Mouse (Mus musculus): ENCODE results near the gene Stat3. TPM values are rescaled to one million over a fixed set of nuclear protein-coding genes. Genes with fewer than 3 reads are reported as not detected.
A peak's percentile ranks its signal among the peaks of the same experiment; 100 is the strongest.

Gene Stat3
- polyA plus RNA-seq, 1 experiment from 2014 or later, result 82.9 TPM

DNA sequence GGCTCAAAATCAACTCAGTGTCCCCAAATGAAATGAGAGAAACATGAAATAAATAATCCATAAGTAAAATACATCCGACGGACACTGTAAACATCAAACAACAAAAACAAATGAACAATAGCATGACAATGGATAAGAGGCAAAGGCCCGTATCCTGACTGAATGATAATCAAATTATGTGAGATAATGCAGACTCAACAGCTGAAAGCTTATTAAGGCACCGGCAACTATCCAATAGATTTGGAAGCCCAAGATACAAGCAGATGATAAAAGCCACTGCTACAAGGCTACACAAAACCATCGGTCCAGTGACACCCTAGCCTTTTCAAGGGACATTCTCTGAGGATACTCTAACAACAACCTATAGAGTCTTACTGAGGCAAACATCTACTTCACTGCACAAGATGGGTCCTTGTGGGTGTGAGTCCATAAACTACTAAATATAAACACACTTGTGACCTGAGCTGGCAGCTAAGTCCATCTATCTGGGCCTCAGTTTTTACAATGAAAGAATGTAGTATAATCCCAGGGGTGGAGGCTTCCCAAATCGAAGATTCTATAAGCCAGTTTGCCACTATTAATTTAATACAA is 90.5 kb downstream of the Stat3 start:
- ATAC-seq (ENCODE audit: low read depth), result no peak
- H3K9me3 ChIP-seq (ENCODE audit: control insufficient read depth, low read length), result no peaks in the 10 kb centered on the region
- H3K27me3 ChIP-seq (replicated peaks; ENCODE audit: control insufficient read depth, insufficient read depth, low read length), result no peaks in the 10 kb centered on the region
- H3K4me2 ChIP-seq (ENCODE audit: low read depth, low read length), result peak overlapping the region; percentile 84
- 75% methylated on average over 6 of the region's 6 CpGs for WGBS
- H3K9ac ChIP-seq (ENCODE audit: low read depth, low read length), result peak overlapping the region; percentile 91; the same call in 1 of the 2 replicates
- H3K4me1 ChIP-seq (ENCODE audit: control insufficient read depth, insufficient read depth, low read length), result peaks cover 15% of the 10 kb centered on the region
- peak overlapping the region; percentile 92 for H3K4me3 ChIP-seq (ENCODE audit: low read depth, low read length)
- no peak for DNase-seq (ENCODE audit: low spot score)
- H3K27ac ChIP-seq (replicated peaks; ENCODE audit: low read depth, low read length), result no peak overlapping the region
- no peaks in the 10 kb centered on the region for H3K36me3 ChIP-seq (ENCODE audit: control insufficient read depth, insufficient read depth, low read length)

DNA sequence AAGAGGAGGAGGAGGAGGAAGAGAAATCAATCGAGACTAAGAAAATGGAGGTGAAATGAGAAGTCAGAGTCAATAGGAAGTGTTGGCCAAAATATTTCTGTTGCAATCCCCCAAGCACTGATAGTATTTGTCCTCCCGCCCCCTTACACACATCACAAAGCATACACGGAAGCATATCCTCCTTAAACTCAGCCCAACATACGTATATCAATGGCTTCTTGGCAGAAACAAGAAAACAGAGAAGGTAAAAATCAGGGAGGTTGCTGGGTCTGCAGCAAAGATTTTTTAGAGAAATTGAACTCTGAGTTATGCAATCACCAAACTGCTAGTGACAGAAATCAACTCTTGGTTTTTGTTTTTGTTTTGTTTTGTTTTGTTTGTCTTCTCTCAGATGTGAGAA is 91.3 kb downstream of the Stat3 start:
- ATAC-seq (ENCODE audit: low read depth) (no peak), DNase-seq (ENCODE audit: low spot score) (no peak)
- no peak overlapping the region for H3K9ac ChIP-seq (ENCODE audit: low read depth, low read length)
- H3K36me3 ChIP-seq (ENCODE audit: control insufficient read depth, insufficient read depth, low read length), result no peaks in the 10 kb centered on the region
- H3K4me1 ChIP-seq (ENCODE audit: control insufficient read depth, insufficient read depth, low read length), result peaks cover 15% of the 10 kb centered on the region
- no peaks in the 10 kb centered on the region for H3K9me3 ChIP-seq (ENCODE audit: control insufficient read depth, low read length)
- no peak overlapping the region for H3K4me3 ChIP-seq (ENCODE audit: low read depth, low read length)
- no peaks in the 10 kb centered on the region for H3K27me3 ChIP-seq (replicated peaks; ENCODE audit: control insufficient read depth, insufficient read depth, low read length)
- no peak overlapping the region for H3K27ac ChIP-seq (replicated peaks; ENCODE audit: low read depth, low read length)
- peak overlapping the region; percentile 84 for H3K4me2 ChIP-seq (ENCODE audit: low read depth, low read length)
- 70% methylated on average over 4 of the region's 4 CpGs for WGBS

DNA sequence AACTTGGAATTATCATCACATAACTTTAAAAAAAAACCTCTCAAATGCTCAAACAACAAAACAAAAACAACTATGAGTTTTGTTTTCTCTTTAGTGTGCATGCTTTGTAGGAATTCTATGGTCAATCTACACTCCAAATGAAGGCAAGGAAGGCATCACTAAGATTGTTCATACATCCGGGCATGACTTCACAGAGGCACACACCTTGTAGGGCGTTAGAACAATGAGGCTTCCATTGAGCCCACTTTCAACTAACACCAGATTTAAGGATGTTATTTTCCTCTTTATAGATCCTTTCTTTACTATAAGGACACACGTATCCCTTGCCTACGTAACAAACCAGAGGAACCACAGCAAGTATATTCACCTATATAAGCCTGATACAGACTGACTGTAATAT is 91.8 kb downstream of the Stat3 start:
- Histone ChIP-seq H3K9ac (ENCODE audit: low read depth, low read length) (no peak overlapping the region), H3K27me3 (replicated peaks; ENCODE audit: control insufficient read depth, insufficient read depth, low read length) (no peaks in the 10 kb centered on the region), H3K4me2 (ENCODE audit: low read depth, low read length) (no peak overlapping the region), H3K4me1 (ENCODE audit: control insufficient read depth, insufficient read depth, low read length) (peaks cover 15% of the 10 kb centered on the region), H3K4me3 (ENCODE audit: low read depth, low read length) (no peak overlapping the region), H3K36me3 (ENCODE audit: control insufficient read depth, insufficient read depth, low read length) (no peaks in the 10 kb centered on the region), H3K27ac (replicated peaks; ENCODE audit: low read depth, low read length) (no peak overlapping the region), H3K9me3 (ENCODE audit: control insufficient read depth, low read length) (no peaks in the 10 kb centered on the region)
- WGBS, result 90% methylated on average over 4 of the region's 4 CpGs
- DNase-seq (ENCODE audit: low spot score) (no peak), ATAC-seq (ENCODE audit: low read depth) (no peak)

DNA sequence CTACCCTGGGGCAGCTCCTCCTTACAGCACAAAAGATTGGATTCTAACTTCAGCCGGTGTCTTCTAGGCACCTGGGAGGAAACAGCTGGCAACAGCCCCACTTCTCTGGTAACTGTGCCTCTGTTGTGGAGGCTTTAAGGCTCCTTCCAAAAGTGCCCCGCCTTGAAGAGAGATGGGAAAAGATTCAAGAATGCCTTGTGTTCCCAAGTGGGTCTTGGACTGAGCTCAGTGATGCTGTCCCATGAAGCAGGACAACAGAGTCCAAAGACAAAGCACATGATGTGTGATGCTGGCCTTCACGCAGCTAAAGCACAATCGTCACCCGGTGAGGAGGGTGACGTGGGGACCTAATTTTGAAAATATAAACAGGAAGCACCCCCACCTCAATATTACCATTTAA is 93.5 kb downstream of the Stat3 start:
- no peak overlapping the region for H3K4me3 ChIP-seq (ENCODE audit: low read depth, low read length)
- H3K36me3 ChIP-seq (ENCODE audit: control insufficient read depth, insufficient read depth, low read length), result no peaks in the 10 kb centered on the region
- H3K27me3 ChIP-seq (replicated peaks; ENCODE audit: control insufficient read depth, insufficient read depth, low read length), result no peaks in the 10 kb centered on the region
- no peak overlapping the region for H3K27ac ChIP-seq (replicated peaks; ENCODE audit: low read depth, low read length)
- no peak for ATAC-seq (ENCODE audit: low read depth)
- DNase-seq (ENCODE audit: low spot score), result no peak
- H3K9me3 ChIP-seq (ENCODE audit: control insufficient read depth, low read length), result no peaks in the 10 kb centered on the region
- peaks cover 12% of the 10 kb centered on the region for H3K4me1 ChIP-seq (ENCODE audit: control insufficient read depth, insufficient read depth, low read length)
- no peak overlapping the region for H3K4me2 ChIP-seq (ENCODE audit: low read depth, low read length)
- WGBS, result 74% methylated on average over 6 of the region's 6 CpGs
- no peak overlapping the region for H3K9ac ChIP-seq (ENCODE audit: low read depth, low read length)

DNA sequence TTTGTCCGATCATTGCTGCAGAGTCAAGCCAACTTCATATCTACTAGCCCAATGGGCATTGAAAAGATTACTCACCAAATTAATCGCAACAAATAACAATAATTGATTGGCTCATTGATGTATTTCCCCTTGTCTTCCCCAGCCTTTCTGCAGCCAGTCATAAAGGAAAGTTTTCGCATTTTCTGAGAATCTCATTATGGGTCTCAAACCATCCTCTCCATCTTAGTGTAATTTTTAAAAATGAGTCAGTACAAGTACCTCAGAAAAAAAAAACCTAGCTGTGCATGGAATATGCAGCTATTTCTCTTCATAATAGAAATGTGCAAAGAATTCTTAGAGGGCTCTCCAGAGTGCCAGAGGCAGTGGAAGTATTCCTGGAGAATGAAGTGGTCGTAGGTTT is 95.2 kb downstream of the Stat3 start:
- ATAC-seq (ENCODE audit: low read depth), result no peak
- H3K36me3 ChIP-seq (ENCODE audit: control insufficient read depth, insufficient read depth, low read length), result no peaks in the 10 kb centered on the region
- DNase-seq (ENCODE audit: low spot score), result no peak
- no peak overlapping the region for H3K4me2 ChIP-seq (ENCODE audit: low read depth, low read length)
- peaks cover 9% of the 10 kb centered on the region for H3K4me1 ChIP-seq (ENCODE audit: control insufficient read depth, insufficient read depth, low read length)
- no peak overlapping the region for H3K27ac ChIP-seq (replicated peaks; ENCODE audit: low read depth, low read length)
- H3K4me3 ChIP-seq (ENCODE audit: low read depth, low read length), result no peak overlapping the region
- no peaks in the 10 kb centered on the region for H3K9me3 ChIP-seq (ENCODE audit: control insufficient read depth, low read length)
- WGBS, result 86% methylated on average over 4 of the region's 4 CpGs
- H3K9ac ChIP-seq (ENCODE audit: low read depth, low read length), result no peak overlapping the region
- H3K27me3 ChIP-seq (replicated peaks; ENCODE audit: control insufficient read depth, insufficient read depth, low read length), result no peaks in the 10 kb centered on the region

DNA sequence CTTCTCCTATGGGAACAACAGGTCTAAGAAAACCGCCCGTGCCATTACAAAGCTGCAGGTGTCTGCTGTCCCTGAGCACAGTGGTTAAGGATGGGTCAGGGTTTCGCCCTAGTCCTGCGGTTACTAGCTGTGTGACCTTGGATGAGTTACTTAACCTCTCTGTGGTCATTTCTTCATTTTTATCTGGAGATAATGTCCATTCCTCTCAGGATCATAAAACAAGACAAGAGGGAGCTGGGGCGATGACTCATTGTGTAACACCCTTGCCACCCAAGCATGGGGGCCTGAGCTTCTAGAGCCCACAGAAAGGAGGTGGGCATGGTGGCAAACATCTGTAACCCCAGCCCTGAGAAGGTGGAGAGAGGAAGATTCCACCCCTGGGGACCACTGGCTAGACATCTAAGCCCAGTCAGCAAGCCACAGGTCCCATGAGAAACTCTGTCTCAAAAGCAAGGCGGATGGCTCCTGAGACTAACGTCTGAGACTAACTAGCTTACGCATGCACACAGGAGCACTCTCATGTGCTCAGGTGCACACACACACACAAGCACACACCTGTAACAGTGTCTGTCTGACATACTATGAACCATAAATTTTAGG is 96.2 kb downstream of the Stat3 start:
- Histone ChIP-seq H3K4me3 (ENCODE audit: low read depth, low read length) (no peak overlapping the region), H3K4me2 (ENCODE audit: low read depth, low read length) (no peak overlapping the region), H3K27me3 (replicated peaks; ENCODE audit: control insufficient read depth, insufficient read depth, low read length) (no peaks in the 10 kb centered on the region), H3K36me3 (ENCODE audit: control insufficient read depth, insufficient read depth, low read length) (no peaks in the 10 kb centered on the region), H3K27ac (replicated peaks; ENCODE audit: low read depth, low read length) (no peak overlapping the region), H3K9me3 (ENCODE audit: control insufficient read depth, low read length) (no peaks in the 10 kb centered on the region), H3K9ac (ENCODE audit: low read depth, low read length) (no peak overlapping the region), H3K4me1 (ENCODE audit: control insufficient read depth, insufficient read depth, low read length) (no peaks in the 10 kb centered on the region)
- no peak for DNase-seq (ENCODE audit: low spot score)
- WGBS, result 89% methylated on average over 8 of the region's 8 CpGs
- ATAC-seq (ENCODE audit: low read depth), result no peak

DNA sequence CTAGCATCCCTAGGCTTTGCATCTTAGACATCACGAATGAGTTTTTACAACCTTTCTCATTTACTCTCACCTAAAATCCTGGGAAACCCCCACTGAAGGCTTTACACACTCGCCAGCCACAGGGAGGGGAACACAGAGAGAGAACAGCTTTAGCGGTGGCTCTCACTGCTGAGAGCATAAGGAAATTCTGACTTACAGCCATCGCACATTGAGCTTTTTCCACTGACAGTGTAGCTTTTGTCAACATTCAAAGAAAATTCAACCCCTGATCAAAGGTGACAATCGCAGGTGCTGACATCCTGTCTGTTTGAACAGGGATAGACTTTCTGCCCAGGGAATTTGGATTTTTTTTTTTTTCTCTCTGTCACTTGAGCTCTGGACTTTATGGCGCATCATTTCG is 97.3 kb downstream of the Stat3 start:
- DNase-seq (ENCODE audit: low spot score), result no peak
- no peak for ATAC-seq (ENCODE audit: low read depth)
- Histone ChIP-seq H3K27me3 (replicated peaks; ENCODE audit: control insufficient read depth, insufficient read depth, low read length) (no peaks in the 10 kb centered on the region), H3K36me3 (ENCODE audit: control insufficient read depth, insufficient read depth, low read length) (no peaks in the 10 kb centered on the region), H3K4me2 (ENCODE audit: low read depth, low read length) (no peak overlapping the region), H3K4me3 (ENCODE audit: low read depth, low read length) (no peak overlapping the region), H3K9ac (ENCODE audit: low read depth, low read length) (no peak overlapping the region), H3K4me1 (ENCODE audit: control insufficient read depth, insufficient read depth, low read length) (no peaks in the 10 kb centered on the region), H3K9me3 (ENCODE audit: control insufficient read depth, low read length) (0 out of 2 replicates have a peak, but pooled peaks cover 3% of the 10 kb centered on the region), H3K27ac (replicated peaks; ENCODE audit: low read depth, low read length) (no peak overlapping the region)
- WGBS, result 79% methylated on average over 7 of the region's 7 CpGs

DNA sequence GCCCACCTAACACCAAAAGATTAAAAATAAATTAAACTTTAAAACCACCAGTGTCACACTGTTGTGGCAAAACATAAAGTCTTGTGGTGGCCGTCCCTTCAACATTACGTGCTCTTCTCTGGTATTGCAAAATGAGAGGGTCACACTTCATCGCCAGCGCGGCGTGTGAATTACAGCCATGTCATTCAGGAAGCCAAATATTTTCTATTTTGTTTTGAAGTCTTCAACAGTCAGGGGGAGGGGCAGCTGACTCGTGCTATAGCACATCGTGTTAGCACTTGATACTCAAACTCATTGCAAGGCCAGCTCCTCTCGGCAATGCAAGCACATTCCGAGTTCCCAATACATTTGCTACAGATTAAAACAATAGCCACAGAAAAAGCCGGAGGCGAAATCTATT is 98.5 kb downstream of the Stat3 start:
- DNase-seq (ENCODE audit: low spot score) (peak; percentile 44), ATAC-seq (ENCODE audit: low read depth) (no peak)
- H3K4me2 ChIP-seq (ENCODE audit: low read depth, low read length), result no peak overlapping the region
- 0 out of 2 replicates have a peak, but pooled peaks cover 3% of the 10 kb centered on the region for H3K9me3 ChIP-seq (ENCODE audit: control insufficient read depth, low read length)
- no peak overlapping the region for H3K4me3 ChIP-seq (ENCODE audit: low read depth, low read length)
- no peak overlapping the region for H3K9ac ChIP-seq (ENCODE audit: low read depth, low read length)
- H3K4me1 ChIP-seq (ENCODE audit: control insufficient read depth, insufficient read depth, low read length), result no peaks in the 10 kb centered on the region
- 48% methylated on average over 12 of the region's 12 CpGs for WGBS
- no peaks in the 10 kb centered on the region for H3K27me3 ChIP-seq (replicated peaks; ENCODE audit: control insufficient read depth, insufficient read depth, low read length)
- H3K36me3 ChIP-seq (ENCODE audit: control insufficient read depth, insufficient read depth, low read length), result no peaks in the 10 kb centered on the region
- no peak overlapping the region for H3K27ac ChIP-seq (replicated peaks; ENCODE audit: low read depth, low read length)

DNA sequence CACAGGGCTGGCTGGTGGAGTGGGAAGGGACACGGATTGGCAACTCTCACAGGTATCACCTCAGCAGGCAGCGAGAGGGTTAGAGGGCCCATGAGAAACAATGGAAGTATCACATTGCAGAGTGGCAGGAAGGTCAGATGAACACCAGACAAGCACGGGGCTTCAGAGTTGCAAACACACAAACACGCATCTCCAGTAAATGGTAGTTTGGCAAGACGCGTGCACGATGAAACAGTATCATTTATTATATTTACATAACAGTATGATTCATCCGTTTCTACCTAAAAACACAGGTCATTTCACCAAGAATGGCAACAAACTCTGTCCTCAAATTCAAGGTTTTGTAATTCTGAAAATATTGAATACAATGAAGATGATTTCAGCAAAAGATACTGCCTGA is 99.8 kb downstream of the Stat3 start:
- ATAC-seq (ENCODE audit: low read depth) (no peak), DNase-seq (ENCODE audit: low spot score) (no peak)
- 0 out of 2 replicates have a peak, but pooled peaks cover 3% of the 10 kb centered on the region for H3K9me3 ChIP-seq (ENCODE audit: control insufficient read depth, low read length)
- H3K36me3 ChIP-seq (ENCODE audit: control insufficient read depth, insufficient read depth, low read length), result no peaks in the 10 kb centered on the region
- no peaks in the 10 kb centered on the region for H3K4me1 ChIP-seq (ENCODE audit: control insufficient read depth, insufficient read depth, low read length)
- no peak overlapping the region for H3K9ac ChIP-seq (ENCODE audit: low read depth, low read length)
- H3K27ac ChIP-seq (replicated peaks; ENCODE audit: low read depth, low read length), result no peak overlapping the region
- no peaks in the 10 kb centered on the region for H3K27me3 ChIP-seq (replicated peaks; ENCODE audit: control insufficient read depth, insufficient read depth, low read length)
- H3K4me2 ChIP-seq (ENCODE audit: low read depth, low read length), result no peak overlapping the region
- WGBS, result 53% methylated on average over 8 of the region's 8 CpGs
- no peak overlapping the region for H3K4me3 ChIP-seq (ENCODE audit: low read depth, low read length)
